Mouse (Mus musculus) testis, adult 2 months (tissue): ENCODE data around the gene Sowahc.

Experiments
- CTCF ChIP-seq: fragments of 200-500 bp; IDR thresholded peaks from 2 replicates; pipeline ENCODE4 v1.5.1; 2012; ENCODE audit warnings: low read depth, mild to moderate bottlenecking, inconsistent platforms, low read length, moderate library complexity; ENCODE audit not compliant: control insufficient read depth, insufficient read depth, insufficient replicate concordance
- POLR2A ChIP-seq: fragments of 200-500 bp; IDR thresholded peaks from 2 replicates; pipeline ENCODE4 v1.6.1; 2012; ENCODE audit warnings: low read depth, mild to moderate bottlenecking, inconsistent platforms, low read length, moderate library complexity; ENCODE audit not compliant: control insufficient read depth

DNA sequence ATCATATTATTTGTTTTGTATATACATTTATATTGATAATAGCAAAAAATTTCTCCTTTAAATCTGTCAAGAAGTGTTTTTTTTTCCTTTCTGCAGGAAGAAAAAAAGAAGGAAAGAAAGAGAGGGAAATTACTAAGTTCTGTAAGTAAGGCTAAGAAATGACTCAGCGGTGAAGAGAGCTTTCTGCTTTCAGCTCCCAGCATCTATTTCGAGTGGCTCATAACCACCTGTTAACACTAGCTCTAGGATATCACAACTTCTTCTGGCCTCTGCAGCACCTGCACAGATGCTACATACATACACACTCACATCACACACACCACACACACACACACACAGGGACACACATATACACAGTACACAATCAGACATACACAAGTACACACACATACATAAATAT lies 34.8 kb downstream of the Sowahc start:
- TF ChIP-seq POLR2A (no peak), CTCF (no peak)
